Mouse (Mus musculus) embryonic facial prominence, embryonic 15.5 days (tissue): Measurements from ENCODE around the gene Uox. TPM values are rescaled to one million over a fixed set of nuclear protein-coding genes. Genes with fewer than 3 reads are reported as not detected.

Experiments
- polyA plus RNA-seq: library from polyadenylated mRNA; unstranded; fragments of >200 nt; fragmentation: Nextera tagmentation; extraction: Ambion mirVana; gene quantifications from 2 replicates; pipeline ENCODE4 v1.2.1, GENCODE M21; 2015

The Uox gene
- polyA plus RNA-seq, 1 experiment from 2014 or later, result 1.9 TPM

Other genes starting within 250 kb of the Uox start
- gene Ssx2ip, start 165.8 kb upstream of the Uox start, polyA plus RNA-seq, result 32.4 and 34.3 TPM in 2 replicates
- 10.5 and 10.6 TPM in 2 replicates for gene Ctbs, start 120.6 kb upstream of the Uox start, polyA plus RNA-seq
- gene Spata1, start 70.7 kb upstream of the Uox start, polyA plus RNA-seq, result 6.9 and 8.6 TPM in 2 replicates
- gene Gng5, start 70.6 kb upstream of the Uox start, polyA plus RNA-seq, result 826 and 839 TPM in 2 replicates
- gene Rpf1, start 49.0 kb upstream of the Uox start, polyA plus RNA-seq, result 40.5 and 41.4 TPM in 2 replicates
- gene Dnase2b, start 45.2 kb downstream of the Uox start, polyA plus RNA-seq, result 0.21 and 0.48 TPM in 2 replicates
- 0.23 and 0.24 TPM in 2 replicates for gene 4930503B20Rik, start 80.9 kb downstream of the Uox start, polyA plus RNA-seq
- 1.2 and 1.4 TPM in 2 replicates for gene Samd13, start 115.2 kb downstream of the Uox start, polyA plus RNA-seq
- gene Prkacb, start 242.6 kb downstream of the Uox start, polyA plus RNA-seq, result 60.5 and 62.4 TPM in 2 replicates